Mouse (Mus musculus): ENCODE results near the gene Capzb. TPM values are rescaled to one million over a fixed set of nuclear protein-coding genes. Genes with fewer than 3 reads are reported as not detected.

Capzb gene
- total and polyA plus RNA-seq, 2 experiments = 51.4 to 52.6 TPM

DNA sequence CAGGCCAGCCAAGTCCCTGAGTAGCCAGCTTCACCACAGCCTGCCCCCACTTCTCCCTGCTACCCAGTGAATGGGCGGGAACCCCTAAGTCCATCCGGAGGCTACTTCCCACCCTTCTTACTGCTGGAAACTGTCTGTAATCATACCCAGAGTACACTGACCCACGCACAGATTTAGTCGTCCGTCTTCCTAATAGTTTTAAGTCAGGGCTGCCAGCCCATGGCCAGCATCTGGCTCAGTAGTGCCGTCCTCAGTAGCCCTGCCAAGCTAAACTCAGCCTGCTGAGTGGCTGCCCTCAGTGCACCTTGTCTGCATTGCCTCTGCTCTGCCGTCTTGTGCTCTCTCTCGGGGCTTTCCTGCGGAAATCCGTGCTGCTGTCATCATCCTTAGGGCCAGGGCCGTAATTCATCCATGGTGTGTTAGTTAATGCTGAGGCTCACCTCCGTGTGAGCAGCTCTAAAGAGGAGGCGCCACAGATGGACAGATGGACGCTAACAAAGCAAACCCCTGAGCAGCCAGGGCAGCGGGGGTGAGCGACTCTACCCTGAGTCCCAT, 89.2 kb downstream of the Capzb start:
- Histone ChIP-seq H3K79me2 (ENCODE audit: control insufficient read depth, insufficient read depth, low read length) (no peaks in the 10 kb centered on the region), H3K36me3 (ENCODE audit: control insufficient read depth, insufficient read depth, low read length) (peaks cover 7% of the 10 kb centered on the region; the same call in 1 of the 2 replicates), H3K27ac (replicated peaks; ENCODE audit: insufficient read depth, low read depth, low read length) (no peak overlapping the region), H3K9ac (ENCODE audit: low read depth, low read length) (no peak overlapping the region), H3K4me3 (ENCODE audit: insufficient read depth, low read depth, low read length) (no peak overlapping the region), H3K27me3 (ENCODE audit: control insufficient read depth, insufficient read depth, low read length) (no peaks in the 10 kb centered on the region), H3K4me1 (ENCODE audit: control insufficient read depth, insufficient read depth, low read length) (no peaks in the 10 kb centered on the region)
- WGBS = 95% methylated on average over 16 of the region's 16 CpGs
- no peak for TF ChIP-seq CTCF (IDR thresholded peaks at IDR 0.05; ENCODE audit: low read depth, low read length)
- no peak for DNase-seq (ENCODE audit: extremely low read depth, low read depth, low spot score)

- DNase-seq (ENCODE audit: extremely low read depth, low read depth, low spot score) = no peak
These were observed 90.3 kb downstream of the Capzb start for GRCm38 (mm10) chr4:139282955-139283417.

GRCm38 (mm10) chr4:139284877-139285276, 92.2 kb downstream of the Capzb start:
- no peak overlapping the region for H3K4me3 ChIP-seq (ENCODE audit: insufficient read depth, low read depth, low read length)
- WGBS = 94% methylated on average over 15 of the region's 15 CpGs

More at GRCm38 (mm10) chr4:139282955-139283417, 90.3 kb downstream of the Capzb start:
- Histone ChIP-seq H3K27me3 (ENCODE audit: control insufficient read depth, insufficient read depth, low read length) (no peaks in the 10 kb centered on the region), H3K27ac (replicated peaks; ENCODE audit: insufficient read depth, low read depth, low read length) (no peak overlapping the region), H3K4me1 (ENCODE audit: control insufficient read depth, insufficient read depth, low read length) (no peaks in the 10 kb centered on the region), H3K79me2 (ENCODE audit: control insufficient read depth, insufficient read depth, low read length) (no peaks in the 10 kb centered on the region), H3K9ac (ENCODE audit: low read depth, low read length) (no peak overlapping the region), H3K4me3 (ENCODE audit: insufficient read depth, low read depth, low read length) (no peak overlapping the region), H3K36me3 (ENCODE audit: control insufficient read depth, insufficient read depth, low read length) (peaks cover 7% of the 10 kb centered on the region; the same call in 1 of the 2 replicates)
- 80% methylated on average over 6 of the region's 6 CpGs for WGBS
- no peak for TF ChIP-seq POLR2A (IDR thresholded peaks at IDR 0.05; ENCODE audit: extremely low read depth, insufficient read depth, low read length)
- TF ChIP-seq CTCF (IDR thresholded peaks at IDR 0.05; ENCODE audit: low read depth, low read length) = no peak

DNA sequence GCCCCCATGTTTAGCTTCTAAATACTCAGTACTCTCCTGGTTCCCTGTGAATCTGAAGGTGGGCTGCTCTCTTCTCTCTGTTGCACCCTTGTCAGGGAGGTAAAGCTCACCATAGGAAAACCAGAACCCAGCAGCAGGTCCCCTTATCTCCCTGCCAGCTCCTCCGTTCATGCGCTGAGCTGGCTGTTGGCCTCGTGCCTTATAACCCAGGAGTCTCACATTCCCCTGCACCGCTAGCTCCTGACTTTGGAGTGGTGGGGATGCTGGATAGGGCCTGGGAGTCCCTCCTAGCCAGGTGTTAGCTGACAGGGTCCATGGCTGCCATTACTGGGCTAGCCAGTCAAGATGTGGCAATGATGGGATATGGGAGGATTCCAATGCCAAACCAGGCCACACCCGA, 93.5 kb downstream of the Capzb start:
- no peak for DNase-seq (ENCODE audit: extremely low read depth, low read depth, low spot score)
- H3K9ac ChIP-seq (ENCODE audit: low read depth, low read length) = no peak overlapping the region
- H3K27ac ChIP-seq (replicated peaks; ENCODE audit: insufficient read depth, low read depth, low read length) = no peak overlapping the region
- no peak overlapping the region for H3K4me3 ChIP-seq (ENCODE audit: insufficient read depth, low read depth, low read length)
- no peaks in the 10 kb centered on the region for H3K79me2 ChIP-seq (ENCODE audit: control insufficient read depth, insufficient read depth, low read length)
- TF ChIP-seq CTCF (IDR thresholded peaks at IDR 0.05; ENCODE audit: low read depth, low read length) = no peak
- TF ChIP-seq POLR2A (IDR thresholded peaks at IDR 0.05; ENCODE audit: extremely low read depth, insufficient read depth, low read length) = no peak
- no peaks in the 10 kb centered on the region; the same call in 1 of the 2 replicates for H3K36me3 ChIP-seq (ENCODE audit: control insufficient read depth, insufficient read depth, low read length)
- WGBS = 69% methylated on average over 5 of the region's 5 CpGs
- H3K4me1 ChIP-seq (ENCODE audit: control insufficient read depth, insufficient read depth, low read length) = no peaks in the 10 kb centered on the region
- no peaks in the 10 kb centered on the region for H3K27me3 ChIP-seq (ENCODE audit: control insufficient read depth, insufficient read depth, low read length)

More at GRCm38 (mm10) chr4:139284877-139285276, 92.2 kb downstream of the Capzb start:
- TF ChIP-seq POLR2A (IDR thresholded peaks at IDR 0.05; ENCODE audit: extremely low read depth, insufficient read depth, low read length) (no peak), CTCF (IDR thresholded peaks at IDR 0.05; ENCODE audit: low read depth, low read length) (no peak)
- Histone ChIP-seq H3K36me3 (ENCODE audit: control insufficient read depth, insufficient read depth, low read length) (peaks cover 7% of the 10 kb centered on the region; the same call in 1 of the 2 replicates), H3K27me3 (ENCODE audit: control insufficient read depth, insufficient read depth, low read length) (no peaks in the 10 kb centered on the region), H3K4me1 (ENCODE audit: control insufficient read depth, insufficient read depth, low read length) (no peaks in the 10 kb centered on the region), H3K79me2 (ENCODE audit: control insufficient read depth, insufficient read depth, low read length) (no peaks in the 10 kb centered on the region), H3K27ac (replicated peaks; ENCODE audit: insufficient read depth, low read depth, low read length) (no peak overlapping the region), H3K9ac (ENCODE audit: low read depth, low read length) (no peak overlapping the region)
- no peak for DNase-seq (ENCODE audit: extremely low read depth, low read depth, low spot score)

DNA sequence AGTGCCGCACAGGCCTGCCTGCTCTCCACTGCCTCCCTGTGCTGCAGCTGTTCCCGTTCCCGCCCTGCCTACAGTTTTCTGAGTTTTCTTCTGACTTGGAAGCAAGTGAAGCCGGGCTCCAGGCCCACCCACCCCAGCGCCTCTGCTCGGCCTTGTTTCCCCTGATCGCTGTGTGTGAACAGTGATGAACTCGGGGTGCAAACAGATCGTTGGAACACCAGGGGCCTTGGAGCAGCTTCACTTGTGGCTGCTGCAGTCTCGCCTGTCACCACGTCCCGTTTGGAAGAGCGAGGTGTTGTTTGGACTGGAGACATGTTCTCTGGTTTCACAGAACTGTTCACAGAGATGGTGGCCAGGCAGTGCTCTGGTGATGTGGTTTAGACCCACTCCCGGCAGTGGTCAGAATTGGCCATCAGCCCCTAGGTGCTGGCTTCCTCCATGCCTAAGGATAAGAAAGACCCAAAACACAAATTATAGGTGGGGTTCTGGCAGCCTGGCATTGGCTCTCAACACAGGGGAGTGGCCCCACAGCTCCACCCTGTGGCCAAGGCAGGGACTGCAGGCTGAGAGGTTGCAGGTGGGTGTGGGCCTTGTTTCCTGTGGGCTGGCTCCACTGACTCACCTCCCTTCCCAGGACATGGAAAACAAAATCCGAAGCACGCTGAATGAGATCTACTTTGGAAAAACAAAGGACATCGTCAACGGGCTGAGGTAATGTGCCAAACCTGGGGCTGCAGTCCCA, 94.6 kb downstream of the Capzb start:
- no peaks in the 10 kb centered on the region; the same call in 1 of the 2 replicates for H3K36me3 ChIP-seq (ENCODE audit: control insufficient read depth, insufficient read depth, low read length)

DNA sequence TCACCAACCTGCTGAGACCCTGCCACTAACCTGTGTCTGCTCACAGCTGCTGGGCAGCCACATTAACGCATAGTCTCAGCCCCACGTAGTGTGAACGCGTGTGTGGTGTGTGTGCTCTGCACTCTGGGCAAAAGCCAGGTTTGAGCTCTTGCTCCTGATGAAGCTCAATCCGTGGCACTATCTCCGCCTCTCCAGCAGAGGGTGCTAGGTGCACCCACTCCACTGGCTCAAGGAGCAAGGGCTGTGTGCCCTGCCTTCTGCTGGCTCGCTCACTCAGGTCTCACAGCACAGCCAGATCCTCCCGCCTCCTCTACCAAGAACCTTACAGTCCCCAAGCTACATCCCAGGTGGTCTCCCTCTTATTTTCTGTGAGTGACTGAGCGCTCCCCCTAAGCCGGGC, 96.3 kb downstream of the Capzb start:
- DNase-seq (ENCODE audit: extremely low read depth, low read depth, low spot score) = peak; percentile 59
- no peaks in the 10 kb centered on the region for H3K36me3 ChIP-seq (ENCODE audit: control insufficient read depth, insufficient read depth, low read length)
- no peak overlapping the region for H3K27ac ChIP-seq (replicated peaks; ENCODE audit: insufficient read depth, low read depth, low read length)
- H3K4me1 ChIP-seq (ENCODE audit: control insufficient read depth, insufficient read depth, low read length) = no peaks in the 10 kb centered on the region
- no peaks in the 10 kb centered on the region for H3K27me3 ChIP-seq (ENCODE audit: control insufficient read depth, insufficient read depth, low read length)
- TF ChIP-seq CTCF (IDR thresholded peaks at IDR 0.05; ENCODE audit: low read depth, low read length) (peak; percentile 97), POLR2A (IDR thresholded peaks at IDR 0.05; ENCODE audit: extremely low read depth, insufficient read depth, low read length) (no peak)
- no peaks in the 10 kb centered on the region for H3K79me2 ChIP-seq (ENCODE audit: control insufficient read depth, insufficient read depth, low read length)
- no peak overlapping the region for H3K4me3 ChIP-seq (ENCODE audit: insufficient read depth, low read depth, low read length)
- no peak overlapping the region for H3K9ac ChIP-seq (ENCODE audit: low read depth, low read length)
- WGBS = 57% methylated on average over 10 of the region's 10 CpGs

More for the DNA sequence above, 94.6 kb downstream of the Capzb start:
- H3K27me3 ChIP-seq (ENCODE audit: control insufficient read depth, insufficient read depth, low read length) = no peaks in the 10 kb centered on the region
- H3K27ac ChIP-seq (replicated peaks; ENCODE audit: insufficient read depth, low read depth, low read length) = no peak overlapping the region
- TF ChIP-seq CTCF (IDR thresholded peaks at IDR 0.05; ENCODE audit: low read depth, low read length) = peak; percentile 96
- TF ChIP-seq POLR2A (IDR thresholded peaks at IDR 0.05; ENCODE audit: extremely low read depth, insufficient read depth, low read length) = no peak
- H3K4me1 ChIP-seq (ENCODE audit: control insufficient read depth, insufficient read depth, low read length) = no peaks in the 10 kb centered on the region
- WGBS = 74% methylated on average over 18 of the region's 18 CpGs
- H3K4me3 ChIP-seq (ENCODE audit: insufficient read depth, low read depth, low read length) = no peak overlapping the region
- no peaks in the 10 kb centered on the region for H3K79me2 ChIP-seq (ENCODE audit: control insufficient read depth, insufficient read depth, low read length)
- DNase-seq (ENCODE audit: extremely low read depth, low read depth, low spot score) = no peak
- no peak overlapping the region for H3K9ac ChIP-seq (ENCODE audit: low read depth, low read length)
